Mouse (Mus musculus): ENCODE measurements around the gene Ddx27. TPM values are rescaled to one million over a fixed set of nuclear protein-coding genes. Genes with fewer than 3 reads are reported as not detected.
"Not testable (repeated sequence)": the region's sequence is repeated elsewhere in the genome, so short reads cannot be mapped to it uniquely, and the experiment has no call there.

The Ddx27 gene
- polyA plus RNA-seq, 2 experiments, result 36.5 to 50.2 TPM

DNA sequence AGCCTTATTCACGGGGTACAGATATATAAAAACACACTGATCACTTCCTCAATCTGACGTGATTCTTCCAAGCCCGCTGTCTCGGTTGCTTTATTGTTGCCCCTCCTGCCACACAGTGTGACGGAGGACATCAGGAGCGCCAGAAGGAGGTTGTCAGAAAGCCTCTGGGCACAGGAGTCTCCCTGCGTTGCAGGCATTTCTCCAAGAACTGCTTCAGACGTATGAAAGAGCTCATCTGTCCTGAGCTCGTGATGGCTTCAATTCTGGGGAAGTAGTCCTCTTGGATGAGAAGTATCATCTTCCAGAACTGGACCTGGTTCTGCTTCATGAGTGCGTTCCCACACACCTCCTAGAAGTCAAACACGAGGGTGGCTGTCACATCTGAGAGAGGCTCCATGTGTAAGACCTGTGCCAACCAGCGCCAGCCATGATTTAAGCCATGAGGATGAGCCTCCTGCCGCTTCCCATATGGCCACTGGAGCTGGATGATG is 7.9 kb upstream of the Ddx27 start:
- H3K4me1 ChIP-seq (ENCODE audit: control insufficient read depth, insufficient read depth, low read length), result no peaks in the 10 kb centered on the region
- 66% methylated on average over 13 of the region's 13 CpGs for WGBS

DNA sequence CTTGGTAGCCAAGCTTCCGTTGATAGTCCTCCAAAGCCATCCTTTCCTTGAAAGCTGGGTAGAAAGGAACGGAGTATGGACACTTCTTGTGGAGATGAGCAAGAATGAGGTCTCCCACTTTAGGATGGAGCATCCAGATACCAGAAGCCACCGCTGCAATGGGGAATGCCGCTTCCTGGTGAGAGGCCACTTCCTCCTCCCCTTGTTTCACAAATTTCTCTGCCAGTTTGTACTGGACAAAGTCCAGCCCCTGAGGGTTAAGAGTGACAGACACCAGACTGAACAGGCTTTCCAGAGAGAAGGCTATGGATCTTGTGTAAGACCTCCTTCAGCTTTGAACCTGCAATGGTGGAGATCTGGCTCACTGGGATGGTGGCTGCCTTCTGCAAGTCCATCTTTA is 7.4 kb upstream of the Ddx27 start:
- not testable (repeated sequence) for ATAC-seq (ENCODE audit: low FRiP score, low read depth); H3K4me3 ChIP-seq (replicated peaks; ENCODE audit: low read length); H3K9ac ChIP-seq (ENCODE audit: low read depth, low read length, severe bottlenecking); H3K4me2 ChIP-seq (replicated peaks; ENCODE audit: low read depth, low read length, severe bottlenecking); H3K27ac ChIP-seq (replicated peaks; ENCODE audit: low read depth, low read length); H3K4me1 ChIP-seq (ENCODE audit: control insufficient read depth, insufficient read depth, low read length); H3K9me3 ChIP-seq (ENCODE audit: control insufficient read depth, low read length); H3K36me3 ChIP-seq (ENCODE audit: control insufficient read depth, insufficient read depth, low read length); H3K27me3 ChIP-seq (ENCODE audit: control insufficient read depth, insufficient read depth, low read length); DNase-seq (ENCODE audit: low spot score)
- 82% methylated on average over 4 of the region's 4 CpGs for WGBS

More for the DNA sequence above, 7.9 kb upstream of the Ddx27 start:
- Histone ChIP-seq H3K9me3 (ENCODE audit: control insufficient read depth, low read length) (no peaks in the 10 kb centered on the region), H3K27ac (replicated peaks; ENCODE audit: low read depth, low read length) (no peak overlapping the region), H3K36me3 (ENCODE audit: control insufficient read depth, insufficient read depth, low read length) (no peaks in the 10 kb centered on the region), H3K27me3 (ENCODE audit: control insufficient read depth, insufficient read depth, low read length) (no peaks in the 10 kb centered on the region), H3K4me3 (replicated peaks; ENCODE audit: low read length) (no peak overlapping the region), H3K9ac (ENCODE audit: low read depth, low read length, severe bottlenecking) (no peak overlapping the region), H3K4me2 (replicated peaks; ENCODE audit: low read depth, low read length, severe bottlenecking) (no peak overlapping the region)
- DNase-seq (ENCODE audit: low spot score) (no peak), ATAC-seq (ENCODE audit: low FRiP score, low read depth) (no peak)
- no peak for TF ChIP-seq POLR2A (IDR thresholded peaks at IDR 0.05; ENCODE audit: borderline replicate concordance, extremely low read depth, insufficient read depth, insufficient read length)

DNA sequence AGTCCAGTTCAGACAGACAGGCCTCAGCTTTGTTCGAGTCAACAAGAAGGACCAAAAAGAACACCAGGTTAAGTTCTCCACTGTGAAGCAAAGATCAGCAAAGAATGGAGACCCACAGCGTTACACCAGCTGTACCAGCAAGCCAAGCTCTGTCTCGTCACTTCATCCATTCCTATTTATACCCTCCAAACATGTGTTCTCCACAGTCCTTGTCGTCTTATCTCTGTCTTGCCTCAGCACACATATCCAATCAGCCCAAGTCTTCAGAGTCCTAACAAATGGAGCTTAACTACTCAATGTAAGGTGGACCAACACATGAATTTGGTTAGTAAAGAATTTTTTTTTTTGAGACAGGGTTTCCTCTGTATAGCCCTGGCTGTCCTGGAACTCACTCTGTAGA is 5.5 kb upstream of the Ddx27 start:
- no peaks in the 10 kb centered on the region for H3K36me3 ChIP-seq (ENCODE audit: control insufficient read depth, insufficient read depth, low read length)
- no peaks in the 10 kb centered on the region for H3K4me1 ChIP-seq (ENCODE audit: control insufficient read depth, insufficient read depth, low read length)
- no peak overlapping the region for H3K4me3 ChIP-seq (replicated peaks; ENCODE audit: low read length)
- H3K9ac ChIP-seq (ENCODE audit: low read depth, low read length, severe bottlenecking), result no peak overlapping the region
- DNase-seq (ENCODE audit: low spot score) (no peak), ATAC-seq (ENCODE audit: low FRiP score, low read depth) (no peak)
- no peak for TF ChIP-seq POLR2A (IDR thresholded peaks at IDR 0.05; ENCODE audit: borderline replicate concordance, extremely low read depth, insufficient read depth, insufficient read length)
- no peaks in the 10 kb centered on the region for H3K27me3 ChIP-seq (ENCODE audit: control insufficient read depth, insufficient read depth, low read length)
- no peak overlapping the region for H3K27ac ChIP-seq (replicated peaks; ENCODE audit: low read depth, low read length)
- H3K9me3 ChIP-seq (ENCODE audit: control insufficient read depth, low read length), result no peaks in the 10 kb centered on the region
- 67% methylated on average over 4 of the region's 4 CpGs for WGBS
- H3K4me2 ChIP-seq (replicated peaks; ENCODE audit: low read depth, low read length, severe bottlenecking), result no peak overlapping the region

DNA sequence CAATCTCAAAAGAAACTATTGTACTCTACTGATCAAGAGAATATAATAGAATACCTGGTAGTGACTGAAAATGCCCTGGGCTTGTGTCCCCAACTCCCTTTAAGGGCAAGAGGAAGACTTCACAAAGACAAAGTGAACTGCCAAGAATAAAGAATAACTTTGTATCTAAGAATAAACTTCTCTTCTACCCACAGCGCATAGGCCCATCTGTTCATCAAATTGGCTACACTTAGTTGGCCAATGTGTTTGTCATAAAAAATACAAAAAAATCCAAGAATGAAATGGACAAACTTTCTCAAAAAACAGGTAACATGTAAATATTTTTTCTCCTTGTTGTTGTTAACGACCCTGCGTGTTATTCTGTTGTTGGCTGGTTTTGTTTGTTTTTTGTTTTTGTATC is 4.4 kb upstream of the Ddx27 start:
- no peak for DNase-seq (ENCODE audit: low spot score)
- Histone ChIP-seq H3K27ac (replicated peaks; ENCODE audit: low read depth, low read length) (no peak overlapping the region), H3K36me3 (ENCODE audit: control insufficient read depth, insufficient read depth, low read length) (no peaks in the 10 kb centered on the region), H3K9me3 (ENCODE audit: control insufficient read depth, low read length) (no peaks in the 10 kb centered on the region), H3K4me1 (ENCODE audit: control insufficient read depth, insufficient read depth, low read length) (peaks cover under 1% of the 10 kb centered on the region; the same call in 1 of the 2 replicates), H3K4me3 (replicated peaks; ENCODE audit: low read length) (no peak overlapping the region), H3K9ac (ENCODE audit: low read depth, low read length, severe bottlenecking) (no peak overlapping the region), H3K27me3 (ENCODE audit: control insufficient read depth, insufficient read depth, low read length) (no peaks in the 10 kb centered on the region), H3K4me2 (replicated peaks; ENCODE audit: low read depth, low read length, severe bottlenecking) (no peak overlapping the region)
- WGBS, result 89% methylated on average over 3 of the region's 3 CpGs
- no peak for ATAC-seq (ENCODE audit: low FRiP score, low read depth)
- no peak for TF ChIP-seq POLR2A (IDR thresholded peaks at IDR 0.05; ENCODE audit: borderline replicate concordance, extremely low read depth, insufficient read depth, insufficient read length)

DNA sequence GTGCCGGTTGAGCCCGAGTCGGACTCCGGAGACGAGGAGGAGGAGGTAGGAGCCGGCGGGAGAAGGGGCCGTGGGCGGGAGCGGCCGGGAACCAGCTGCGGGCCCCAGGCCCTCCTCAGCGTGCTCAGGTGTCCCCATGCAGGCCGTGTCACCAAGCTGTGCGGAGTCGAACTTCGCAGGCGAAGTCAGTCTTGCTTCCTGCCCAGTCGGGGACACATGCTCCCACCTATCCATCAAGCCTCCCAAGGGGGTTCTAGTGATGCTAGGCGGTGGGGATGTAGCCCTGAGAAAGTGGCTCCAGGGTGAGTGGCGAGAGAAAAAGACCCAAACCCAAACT is 357 bp downstream of the Ddx27 start:
- DNase-seq (ENCODE audit: low spot score) (no peak), ATAC-seq (ENCODE audit: low FRiP score, low read depth) (peak; percentile 17; the same call in 1 of the 2 replicates)
- Histone ChIP-seq H3K4me1 (ENCODE audit: control insufficient read depth, insufficient read depth, low read length) (peaks cover 10% of the 10 kb centered on the region), H3K27me3 (ENCODE audit: control insufficient read depth, insufficient read depth, low read length) (no peaks in the 10 kb centered on the region), H3K9me3 (ENCODE audit: control insufficient read depth, low read length) (no peaks in the 10 kb centered on the region), H3K27ac (replicated peaks; ENCODE audit: low read depth, low read length) (peak overlapping the region; percentile 8; the same call in 1 of the 2 replicates), H3K4me3 (replicated peaks; ENCODE audit: low read length) (peak overlapping the region; percentile 92), H3K4me2 (replicated peaks; ENCODE audit: low read depth, low read length, severe bottlenecking) (peak overlapping the region; percentile 92), H3K36me3 (ENCODE audit: control insufficient read depth, insufficient read depth, low read length) (peaks cover 28% of the 10 kb centered on the region), H3K9ac (ENCODE audit: low read depth, low read length, severe bottlenecking) (peak overlapping the region; percentile 75)
- WGBS, result 0% methylated on average over 21 of the region's 21 CpGs
- no peak for TF ChIP-seq POLR2A (IDR thresholded peaks at IDR 0.05; ENCODE audit: borderline replicate concordance, extremely low read depth, insufficient read depth, insufficient read length)

DNA sequence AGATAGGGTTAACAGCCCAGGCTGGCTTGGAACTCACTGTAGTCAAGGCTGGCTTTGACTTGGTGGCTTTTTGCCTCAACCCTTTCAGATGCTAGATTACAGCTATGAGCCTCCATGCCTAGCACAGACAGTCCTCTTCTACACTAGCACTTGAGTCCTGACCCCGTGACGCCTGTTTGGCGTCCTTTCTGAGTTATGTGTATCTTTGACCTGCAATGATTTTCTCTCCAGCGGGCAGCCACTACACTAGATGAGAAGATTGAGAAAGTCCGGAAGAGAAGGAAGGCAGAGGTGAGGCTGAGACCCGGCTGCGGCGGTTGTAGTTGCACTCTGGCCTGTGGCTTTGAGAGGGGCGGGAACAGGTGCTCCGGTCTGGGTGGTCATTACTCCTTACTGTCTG is 4.4 kb downstream of the Ddx27 start:
- no peak for TF ChIP-seq POLR2A (IDR thresholded peaks at IDR 0.05; ENCODE audit: borderline replicate concordance, extremely low read depth, insufficient read depth, insufficient read length)
- 92% methylated on average over 10 of the region's 10 CpGs for WGBS
- peaks cover 61% of the 10 kb centered on the region for H3K36me3 ChIP-seq (ENCODE audit: control insufficient read depth, insufficient read depth, low read length)
- peaks cover 10% of the 10 kb centered on the region for H3K4me1 ChIP-seq (ENCODE audit: control insufficient read depth, insufficient read depth, low read length)
- no peak overlapping the region for H3K27ac ChIP-seq (replicated peaks; ENCODE audit: low read depth, low read length)
- H3K9ac ChIP-seq (ENCODE audit: low read depth, low read length, severe bottlenecking), result no peak overlapping the region
- H3K4me2 ChIP-seq (replicated peaks; ENCODE audit: low read depth, low read length, severe bottlenecking), result no peak overlapping the region
- no peak for DNase-seq (ENCODE audit: low spot score)
- H3K27me3 ChIP-seq (ENCODE audit: control insufficient read depth, insufficient read depth, low read length), result no peaks in the 10 kb centered on the region
- ATAC-seq (ENCODE audit: low FRiP score, low read depth), result no peak
- H3K4me3 ChIP-seq (replicated peaks; ENCODE audit: low read length), result no peak overlapping the region
- no peaks in the 10 kb centered on the region for H3K9me3 ChIP-seq (ENCODE audit: control insufficient read depth, low read length)

Measured in limb, embryonic 14.5 days (tissue).